Mouse (Mus musculus): ENCODE results near the gene Dclre1a.
"Not testable (repeated sequence)": the region's sequence is repeated elsewhere in the genome, so short reads cannot be mapped to it uniquely, and the experiment has no call there.

Dclre1a gene

GRCm38 (mm10) chr19:56548230-56549032 lies 409 bp upstream of the Dclre1a start, which contains the start of gene Nhlrc2:
Nhlrc2 (plus strand) TSS chr19:56548261.
- peak; percentile 92 for DNase-seq (ENCODE audit: low spot score)

- DNase-seq (ENCODE audit: low spot score): no peak
These were observed 2.0 kb downstream of the Dclre1a start for GRCm38 (mm10) chr19:56546031-56546430.

GRCm38 (mm10) chr19:56544681-56545388 lies 3.2 kb downstream of the Dclre1a start:
- peak; percentile 58 for DNase-seq (ENCODE audit: low spot score)

DNA sequence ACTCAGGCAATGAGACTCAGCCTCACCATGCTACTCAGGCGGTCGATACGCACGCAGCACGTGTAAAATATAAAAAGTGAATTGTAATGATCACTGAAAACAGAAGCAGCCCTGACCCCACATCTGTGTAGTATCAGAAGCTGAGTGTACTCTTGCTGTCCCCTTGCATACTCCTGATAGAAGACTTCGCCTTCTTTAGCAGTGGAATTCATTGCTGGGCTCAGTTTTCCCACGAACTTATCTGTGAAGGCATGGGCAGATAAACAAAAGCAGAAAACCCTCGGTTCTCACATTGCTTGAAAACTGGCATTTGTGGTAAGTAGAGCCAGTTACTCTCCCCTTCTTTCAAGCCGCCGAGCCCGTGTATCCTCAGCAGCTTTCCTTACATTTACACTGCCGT lies 4.7 kb downstream of the Dclre1a start:
- no peak for DNase-seq (ENCODE audit: low spot score)

GRCm38 (mm10) chr19:56535765-56536164 lies 12.3 kb downstream of the Dclre1a start:
- DNase-seq (ENCODE audit: low spot score): no peak

GRCm38 (mm10) chr19:56535064-56535463 lies 13.0 kb downstream of the Dclre1a start:
- peak; percentile 59 for DNase-seq (ENCODE audit: low spot score)

GRCm38 (mm10) chr19:56534337-56534736 lies 13.7 kb downstream of the Dclre1a start:
- no peak for DNase-seq (ENCODE audit: low spot score)

DNA sequence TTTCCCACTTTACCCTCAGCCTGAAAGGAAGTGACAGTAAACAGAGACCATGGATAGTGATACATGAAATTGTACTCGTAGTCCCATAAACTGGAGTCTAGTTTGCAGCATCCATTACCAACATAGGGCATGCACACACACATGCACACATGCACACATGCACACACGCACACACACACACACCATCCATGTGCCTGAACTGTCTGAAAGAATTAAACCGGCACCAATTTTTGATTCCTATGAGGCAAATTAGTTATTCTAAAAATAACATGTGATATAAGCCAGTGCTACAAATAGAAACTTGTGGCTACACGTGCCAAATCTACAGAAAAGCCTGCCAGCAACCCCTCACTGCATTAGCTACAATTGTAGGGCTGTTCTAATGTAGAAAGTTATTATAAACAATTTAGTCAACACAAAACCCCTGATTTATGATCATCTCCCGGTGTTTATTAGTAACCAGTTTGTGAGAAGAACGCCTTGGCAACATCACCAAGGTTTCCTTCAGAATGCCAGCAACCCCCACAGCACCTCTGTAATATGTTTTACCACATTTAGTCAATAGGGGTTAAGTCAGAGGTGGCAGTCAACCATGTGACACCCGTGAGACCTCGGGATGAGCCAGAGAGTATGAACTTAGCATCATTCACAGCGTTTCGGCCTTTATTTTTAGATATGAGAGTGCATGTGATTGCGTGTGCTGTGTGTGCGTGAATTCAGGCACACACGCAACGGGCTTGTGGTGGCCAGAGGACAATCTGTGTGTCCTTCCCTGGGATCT lies 14.5 kb downstream of the Dclre1a start:
- no peak for DNase-seq (ENCODE audit: low spot score)

- no peak for DNase-seq (ENCODE audit: low spot score)
These were observed 16.8 kb downstream of the Dclre1a start for GRCm38 (mm10) chr19:56531251-56531650.

DNA sequence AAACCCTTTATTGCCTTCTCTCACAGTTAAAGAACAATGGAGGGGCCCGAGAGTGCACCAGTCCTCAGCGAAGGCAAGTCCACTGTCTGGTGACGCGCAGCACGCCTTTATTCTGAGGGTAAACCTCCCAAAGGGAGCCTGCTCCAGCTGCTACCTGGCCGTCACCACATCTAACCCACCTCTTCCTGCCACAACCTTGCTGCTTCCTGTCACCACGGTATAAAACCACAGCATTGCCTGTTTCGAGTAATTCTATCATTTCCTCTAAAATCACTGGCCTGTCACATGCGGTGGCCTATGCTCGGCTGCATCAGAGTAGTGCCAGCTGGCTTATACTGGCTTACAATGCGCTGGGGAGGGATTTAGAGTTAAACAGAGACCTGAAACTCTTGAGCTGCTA lies 17.5 kb downstream of the Dclre1a start:
- not testable (repeated sequence) for DNase-seq (ENCODE audit: low spot score)

- not testable (repeated sequence) for DNase-seq (ENCODE audit: low spot score)
These were observed 28.6 kb downstream of the Dclre1a start for GRCm38 (mm10) chr19:56519408-56519807.

DNA sequence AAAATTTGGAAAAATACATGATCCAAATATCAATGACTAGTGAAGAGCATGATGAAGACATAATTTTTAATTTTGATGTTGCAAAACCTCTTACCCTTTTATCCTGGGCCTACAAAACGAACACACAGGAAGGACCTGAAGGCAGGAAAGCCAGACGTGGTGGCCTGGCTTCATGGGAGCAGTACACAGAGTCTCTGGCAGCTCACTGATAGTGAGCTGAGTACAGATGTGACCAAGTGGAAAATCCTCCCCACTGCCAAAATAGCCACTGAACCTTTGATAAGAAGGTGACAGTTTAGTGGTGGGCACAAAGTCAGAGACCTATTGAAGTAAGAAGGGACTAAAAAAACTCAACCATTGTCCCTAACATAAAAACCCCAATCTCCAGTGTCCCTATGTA lies 34.5 kb downstream of the Dclre1a start:
- DNase-seq (ENCODE audit: low spot score): not testable (repeated sequence)

DNA sequence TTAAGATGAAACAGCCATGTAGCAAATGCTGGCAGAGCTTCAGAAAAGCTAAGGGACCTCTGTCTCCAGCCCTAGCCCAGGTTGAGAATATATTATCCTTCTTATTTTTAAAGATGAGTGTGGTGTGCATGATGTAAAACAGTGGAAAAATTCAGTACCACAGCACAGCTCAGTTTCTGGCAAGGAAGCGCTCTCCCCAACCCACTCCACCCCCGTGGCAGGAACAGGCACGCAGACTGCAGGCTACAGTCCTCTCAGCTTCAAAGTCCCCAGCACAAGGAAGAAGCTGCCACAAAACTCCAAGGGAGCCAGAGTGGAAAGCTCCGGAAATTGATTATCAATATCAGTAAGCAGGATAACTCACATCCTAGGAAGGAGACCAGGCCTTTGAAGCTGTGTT lies 36.8 kb downstream of the Dclre1a start:
- DNase-seq (ENCODE audit: low spot score): not testable (repeated sequence)

DNA sequence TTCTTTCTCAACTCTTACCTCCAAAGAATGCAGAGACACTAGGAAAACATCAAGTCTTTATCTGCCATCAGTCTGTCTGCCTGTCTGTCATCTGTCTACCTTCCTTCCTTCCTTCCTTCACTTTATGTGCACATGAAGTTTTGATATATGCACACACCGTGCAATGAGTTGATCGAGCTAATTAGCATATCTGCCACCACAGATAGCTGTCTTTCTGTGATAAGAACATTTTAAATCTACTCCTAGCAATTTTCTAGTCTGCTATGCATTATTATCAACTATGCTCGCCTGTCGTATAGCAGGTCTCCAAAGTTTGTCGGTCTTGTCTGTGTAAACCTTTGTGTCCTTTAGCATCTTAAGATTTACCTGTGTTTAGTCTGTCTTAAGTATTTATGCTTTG lies 44.5 kb downstream of the Dclre1a start:
- DNase-seq (ENCODE audit: low spot score): not testable (repeated sequence)

GRCm38 (mm10) chr19:56503069-56503468 lies 45.0 kb downstream of the Dclre1a start:
- DNase-seq (ENCODE audit: low spot score): not testable (repeated sequence)

GRCm38 (mm10) chr19:56494157-56494556 lies 53.9 kb downstream of the Dclre1a start:
- not testable (repeated sequence) for DNase-seq (ENCODE audit: low spot score)

GRCm38 (mm10) chr19:56489601-56490000 lies 58.4 kb downstream of the Dclre1a start:
- no peak for DNase-seq (ENCODE audit: low spot score)

- DNase-seq (ENCODE audit: low spot score): no peak
These were observed 60.7 kb downstream of the Dclre1a start for GRCm38 (mm10) chr19:56487339-56487738.

DNA sequence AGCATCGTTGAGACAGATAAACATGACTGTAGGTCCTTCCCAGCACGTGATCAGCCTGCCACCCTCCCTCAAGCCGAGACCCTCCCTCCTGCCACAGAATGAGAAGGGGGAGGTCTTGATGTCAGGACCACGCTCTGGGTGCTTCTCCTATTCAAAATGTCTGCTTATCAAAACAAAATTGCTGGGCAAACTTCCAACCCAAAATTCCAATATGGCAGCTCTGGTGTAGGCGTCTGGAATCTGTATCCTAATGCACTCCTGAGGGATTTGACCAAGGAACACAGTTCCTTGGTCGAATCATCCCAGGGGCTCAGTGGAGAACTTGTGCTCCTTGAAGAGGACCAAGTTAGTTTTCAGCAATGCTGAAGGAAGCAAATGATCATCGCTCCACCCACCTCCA lies 61.1 kb downstream of the Dclre1a start:
- no peak for DNase-seq (ENCODE audit: low spot score)

GRCm38 (mm10) chr19:56485376-56486271 lies 62.4 kb downstream of the Dclre1a start:
- peak; percentile 47 for DNase-seq (ENCODE audit: low spot score)

- no peak for DNase-seq (ENCODE audit: low spot score)
These were observed 63.2 kb downstream of the Dclre1a start for GRCm38 (mm10) chr19:56484630-56485375.
